Mouse (Mus musculus) kidney, postnatal 14 days (tissue): ENCODE measurements around the gene Slc4a1ap.
"Not testable (repeated sequence)": the region's sequence is repeated elsewhere in the genome, so short reads cannot be mapped to it uniquely, and the experiment has no call there.

Source experiments
- DNase-seq: peaks from one replicate; pipeline ENCODE4 v3.0.0; 2022; ENCODE audit warnings: mixed read lengths

The Slc4a1ap gene

DNA sequence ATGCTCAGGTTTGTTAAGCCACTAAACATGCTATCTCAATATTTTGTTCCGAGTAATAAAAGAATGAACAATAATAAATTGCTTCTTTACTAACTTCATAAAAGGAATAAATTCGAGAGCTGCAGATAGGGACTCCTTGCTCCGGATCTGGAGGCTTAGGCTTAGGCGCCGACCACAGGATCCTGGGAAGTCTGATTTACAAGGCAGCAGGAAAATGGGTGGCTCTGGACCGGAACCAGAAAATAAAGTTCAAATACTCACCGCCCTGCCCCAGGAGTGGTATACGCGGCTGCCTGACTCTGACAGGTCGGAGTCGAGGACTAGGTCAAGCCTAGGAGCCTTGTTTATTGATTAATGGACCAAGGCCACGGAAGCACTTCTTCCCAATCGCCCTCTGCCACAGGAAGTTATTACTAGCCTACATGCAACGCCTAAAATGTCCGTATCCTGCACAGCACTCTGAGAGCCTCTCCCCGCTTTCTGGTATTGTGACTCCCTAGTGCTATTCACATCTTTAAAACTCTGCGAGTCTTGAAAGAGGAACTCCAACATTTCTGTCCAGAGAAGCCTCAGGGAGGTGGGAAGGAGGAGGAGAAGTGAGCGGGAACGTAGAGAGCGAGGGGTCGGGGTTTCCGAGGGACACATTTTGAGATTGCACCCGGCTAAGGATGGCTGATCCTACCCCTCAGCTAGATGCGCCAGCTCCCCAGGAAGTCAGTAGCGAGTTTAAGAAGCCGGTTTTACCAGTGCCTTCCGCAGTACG lies at the start of gene Slc4a1ap:
Gene Slc4a1ap, plus strand, starts transcription at position 642 of the 763 bp plus-strand sequence.
- DNase-seq, result peak; percentile 82

DNA sequence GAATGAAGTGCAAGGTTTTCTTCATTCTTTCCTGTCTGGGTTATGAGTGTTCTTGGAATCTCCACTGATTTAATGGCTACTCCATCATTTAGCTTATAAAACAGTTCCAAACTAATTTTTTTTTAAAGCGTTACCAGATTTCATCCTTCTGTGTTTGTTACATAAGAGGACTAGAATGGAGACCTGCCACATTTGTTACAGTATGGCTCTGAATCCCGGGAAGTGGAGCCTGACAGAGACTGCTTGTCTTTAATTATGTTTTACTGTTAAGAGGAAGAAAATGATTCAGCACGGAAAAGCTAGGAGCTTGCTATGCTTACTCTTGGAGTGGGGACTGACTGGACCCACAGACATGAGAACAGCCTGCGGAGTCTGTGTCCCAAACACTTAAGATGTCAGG lies 46.3 kb upstream of the Slc4a1ap start:
- DNase-seq, result no peak

DNA sequence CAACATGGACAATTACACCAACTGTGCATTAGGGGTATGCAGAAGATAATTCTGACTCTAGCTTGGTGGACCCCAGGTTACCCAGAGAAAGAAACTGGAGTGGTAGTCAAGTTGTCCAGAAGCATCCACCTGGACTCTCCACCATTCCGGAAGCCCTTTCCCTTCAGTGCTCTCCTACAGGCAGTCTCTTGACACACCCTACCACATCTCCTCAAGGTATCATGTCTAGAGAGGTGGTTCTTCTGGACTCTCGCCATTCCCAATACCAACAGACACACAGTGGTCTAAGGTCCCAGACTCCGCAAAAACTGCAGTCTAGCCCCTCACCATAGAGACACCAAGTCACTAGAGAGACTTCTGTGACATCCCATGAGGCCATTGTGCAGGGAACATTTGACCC lies 41.4 kb upstream of the Slc4a1ap start, which contains the start of gene 4930548H24Rik:
Gene 4930548H24Rik, plus strand, starts transcription at position 301 of the 400 bp plus-strand sequence.
- DNase-seq, result no peak

DNA sequence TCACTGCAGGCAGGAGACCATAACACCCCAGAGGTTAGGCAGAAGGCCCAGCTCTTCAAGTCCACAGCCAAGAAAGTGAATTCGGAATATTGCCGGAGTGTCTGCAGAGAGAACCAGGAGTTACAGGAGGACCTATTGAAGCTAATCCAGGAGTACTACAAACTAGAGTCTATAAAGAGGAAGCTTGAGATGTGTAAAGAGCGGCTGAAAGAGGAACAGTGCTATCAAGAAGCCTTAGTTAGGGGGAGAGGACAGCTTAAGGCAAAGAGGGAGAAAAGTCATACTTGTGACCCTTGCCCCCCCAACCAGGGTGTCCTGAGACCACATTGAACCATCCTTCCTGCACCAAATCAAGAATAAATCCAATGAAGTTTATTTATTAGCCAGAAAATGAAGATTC lies 38.9 kb upstream of the Slc4a1ap start:
- DNase-seq, result no peak

DNA sequence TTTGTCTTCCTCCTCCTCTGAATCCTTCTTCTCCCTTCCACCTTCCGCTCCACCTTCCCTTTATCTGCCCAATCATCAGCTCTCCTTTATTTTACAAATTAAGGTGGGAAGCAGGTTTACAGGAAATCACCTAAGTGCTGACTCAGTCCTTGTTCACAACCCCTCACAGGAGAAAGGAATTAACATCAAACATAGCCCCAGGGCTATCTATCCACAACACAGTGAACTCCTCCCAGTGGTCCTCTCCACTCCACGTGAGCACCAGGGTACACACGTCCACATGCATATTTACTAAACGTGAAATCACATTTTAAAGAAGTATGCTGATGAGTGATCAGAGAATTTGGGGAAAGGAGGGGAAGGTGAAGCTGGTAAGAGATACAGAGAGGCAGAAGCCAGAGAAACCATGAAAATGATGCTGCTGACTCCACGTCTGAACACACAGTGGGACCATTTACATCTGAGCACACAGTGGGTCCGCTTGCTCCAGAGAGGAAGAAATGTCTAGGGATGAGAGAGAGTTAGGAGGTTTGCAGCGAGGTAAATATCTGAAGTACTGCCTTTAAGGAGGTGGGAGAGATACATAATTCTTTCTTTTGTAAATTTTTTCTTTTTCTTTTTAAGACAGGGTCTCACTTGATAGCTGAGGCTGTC lies 37.6 kb upstream of the Slc4a1ap start:
- no peak for DNase-seq

DNA sequence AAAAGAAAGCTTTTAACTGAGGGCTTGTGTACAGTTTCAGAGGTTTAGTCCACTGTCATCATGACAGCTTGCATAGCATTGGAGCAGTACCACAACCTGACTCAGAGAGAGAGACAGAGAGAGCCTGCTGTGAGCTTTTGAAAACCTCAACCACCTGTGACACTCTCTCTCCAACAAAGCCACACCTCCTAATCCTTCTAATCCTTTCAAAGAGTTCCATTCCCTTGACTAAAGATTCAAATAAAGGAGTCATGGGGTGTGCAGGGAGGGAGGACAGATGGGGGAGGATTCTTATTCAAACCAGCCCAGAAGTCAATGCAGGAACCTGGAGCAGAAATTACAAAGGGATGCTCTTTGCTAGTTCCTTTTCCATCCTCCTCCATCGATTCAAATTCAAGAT lies 34.8 kb upstream of the Slc4a1ap start:
- no peak for DNase-seq

DNA sequence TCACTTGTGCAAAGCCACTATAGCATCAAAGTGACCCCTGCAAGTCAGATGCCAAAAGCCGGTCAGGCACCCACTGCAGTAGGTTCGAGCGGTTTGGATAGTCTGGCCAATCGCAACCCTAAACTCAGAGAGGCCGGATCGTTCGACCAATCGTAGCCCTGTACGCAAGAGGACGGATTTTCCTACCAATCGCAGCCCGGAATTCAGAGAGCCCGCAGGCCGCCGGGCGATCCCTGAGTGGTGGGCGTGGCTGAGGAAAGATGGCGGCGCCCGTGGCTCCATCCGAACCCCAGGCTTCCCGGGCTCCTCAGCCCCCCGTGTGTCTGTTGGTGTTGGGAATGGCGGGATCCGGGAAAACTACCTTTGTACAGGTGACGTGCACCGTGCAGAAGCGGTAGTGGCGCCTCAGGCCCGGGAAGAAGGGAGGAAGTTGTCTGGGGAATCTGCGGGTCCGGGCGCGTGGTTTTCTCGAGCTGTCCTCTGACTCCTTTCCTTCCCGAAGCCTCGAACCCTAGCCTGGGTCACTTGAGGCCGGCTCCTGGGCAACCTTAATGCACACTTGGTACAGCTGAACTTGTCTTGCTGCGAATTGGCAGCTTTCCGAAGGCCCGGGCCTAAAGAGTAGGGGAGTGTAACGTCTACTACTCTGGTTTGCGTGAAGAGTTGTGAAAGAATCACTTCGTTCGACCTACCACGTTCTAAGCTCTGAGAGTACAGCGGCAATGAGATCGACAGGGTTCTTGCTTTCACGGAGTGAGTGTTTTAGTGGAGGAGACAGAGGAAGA lies 32.1 kb upstream of the Slc4a1ap start, which contains the start of gene Gpn1:
Gene Gpn1, plus strand, starts transcription at position 229 of the 785 bp plus-strand sequence.
- peak; percentile 93 for DNase-seq

DNA sequence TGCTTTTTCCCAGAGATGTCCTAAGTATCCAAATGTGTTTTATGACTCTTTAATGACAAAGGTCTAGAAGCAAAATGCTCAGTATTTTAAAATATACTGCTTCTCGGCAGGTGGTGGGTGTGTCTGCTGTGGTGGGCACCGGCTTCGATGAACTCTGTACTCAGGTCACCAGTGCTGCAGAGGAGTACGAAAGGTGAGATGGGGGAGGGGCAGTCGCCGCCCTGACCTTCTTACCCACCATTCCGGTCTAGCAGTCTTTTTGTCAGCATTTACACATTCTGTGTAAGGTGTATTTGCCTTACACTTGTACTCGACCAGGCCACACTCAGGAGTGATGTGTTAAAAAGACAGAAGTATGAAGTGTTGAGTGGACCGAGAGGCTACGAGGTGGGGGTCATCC lies 22.0 kb upstream of the Slc4a1ap start:
- DNase-seq, result no peak

DNA sequence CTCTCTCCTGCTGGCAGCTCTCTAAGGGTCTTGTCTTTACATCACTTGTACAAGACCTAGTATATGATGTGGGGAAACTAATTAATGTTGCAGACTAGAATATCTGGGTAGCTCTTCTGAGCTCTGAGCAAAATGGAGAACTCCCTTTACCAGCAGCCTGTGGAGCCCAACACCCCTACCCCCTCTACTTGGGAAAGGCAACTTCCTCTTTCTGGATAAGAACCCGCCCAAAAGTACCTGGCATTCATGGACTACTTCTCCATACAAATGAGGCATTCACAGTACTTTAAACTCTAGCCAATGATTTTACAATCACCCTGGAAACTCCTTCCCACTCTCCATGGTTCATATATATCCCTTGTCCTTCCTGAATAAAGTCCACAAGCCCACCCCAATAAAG lies 14.3 kb upstream of the Slc4a1ap start:
- DNase-seq, result no peak

DNA sequence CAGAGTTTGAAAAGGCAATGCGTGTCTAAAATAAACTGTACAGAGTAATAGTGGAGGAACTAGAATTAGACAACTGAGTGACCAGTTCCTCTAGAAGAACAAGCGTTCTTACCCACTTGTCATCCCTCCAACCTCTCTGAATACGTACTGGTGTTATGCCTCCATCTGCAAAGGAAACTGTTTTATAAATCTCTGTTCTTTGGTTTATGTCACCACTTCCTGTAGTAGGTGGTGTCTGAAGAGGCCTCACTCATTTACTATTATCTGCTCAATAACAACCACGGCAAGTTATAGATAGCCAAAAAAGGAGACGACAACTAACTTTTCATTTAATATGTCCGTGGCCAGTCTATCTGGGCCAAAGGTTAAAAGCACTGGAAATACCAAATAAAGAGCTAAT lies 6.2 kb upstream of the Slc4a1ap start:
- DNase-seq, result no peak

DNA sequence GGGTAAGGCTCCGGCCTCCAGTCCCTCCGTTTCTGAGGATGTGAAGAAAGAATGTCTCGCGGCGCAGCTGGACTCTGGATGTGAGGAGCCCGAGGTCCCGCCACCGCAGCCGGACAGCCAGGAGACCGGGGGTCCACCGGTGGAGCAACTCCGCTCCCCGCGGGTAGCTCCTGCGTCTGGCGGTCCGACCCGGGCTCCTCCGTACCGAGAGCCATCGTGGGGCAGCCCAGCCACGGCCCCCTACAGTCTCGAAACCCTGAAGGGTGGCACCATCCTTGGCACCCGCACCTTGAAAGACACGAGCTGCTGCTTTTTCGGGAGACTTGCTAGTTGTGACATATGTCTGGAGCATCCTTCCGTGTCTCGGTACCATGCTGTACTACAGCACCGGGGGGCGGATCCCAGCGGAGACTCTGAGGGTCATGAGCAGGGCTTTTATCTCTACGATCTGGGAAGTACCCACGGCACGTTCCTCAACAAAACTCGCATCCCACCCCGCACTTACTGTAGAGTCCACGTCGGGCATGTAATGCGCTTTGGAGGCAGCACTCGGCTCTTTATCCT lies 404 bp downstream of the Slc4a1ap start:
- no peak for DNase-seq

DNA sequence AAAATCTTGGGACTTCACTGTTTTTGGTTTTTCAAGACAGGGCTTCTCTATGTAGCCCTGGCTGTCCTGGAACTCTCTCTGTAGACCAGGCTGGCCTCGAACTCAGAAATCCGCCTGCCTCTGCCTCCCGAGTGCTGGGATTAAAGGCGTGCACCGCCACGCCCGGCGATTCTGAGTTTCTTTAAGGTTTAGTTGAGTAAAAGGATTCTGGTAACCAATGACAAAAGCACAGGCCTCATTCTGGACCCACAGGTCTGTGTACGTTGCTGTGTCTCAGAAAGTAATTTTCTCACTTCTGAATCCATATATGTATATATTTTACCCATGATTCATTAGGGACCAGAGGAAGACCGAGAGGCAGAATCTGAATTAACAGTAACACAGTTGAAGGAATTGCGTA lies 912 bp downstream of the Slc4a1ap start, which contains the start of gene Supt7l:
Gene Supt7l, minus strand, starts transcription at position 101 of the 400 bp plus-strand sequence.
- not testable (repeated sequence) for DNase-seq

DNA sequence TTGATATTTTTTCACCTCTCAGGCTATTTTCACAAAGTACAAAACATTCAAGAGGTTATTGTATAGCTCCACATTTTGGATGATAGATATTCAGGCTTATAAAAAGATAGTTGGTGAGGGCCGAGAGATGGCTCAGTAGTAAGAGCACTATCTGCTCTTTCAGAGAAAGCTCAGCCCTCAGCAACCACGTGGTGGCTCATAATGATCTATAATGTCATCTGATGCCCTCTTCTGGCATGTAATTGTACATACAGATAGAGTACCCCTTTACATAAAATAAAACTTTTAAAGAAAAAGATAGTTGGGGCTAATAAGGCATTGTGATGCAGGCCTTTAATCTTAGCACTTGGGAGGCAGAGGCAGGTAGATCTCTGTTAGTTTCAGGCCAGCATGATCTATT lies 1.8 kb downstream of the Slc4a1ap start:
- no peak for DNase-seq

DNA sequence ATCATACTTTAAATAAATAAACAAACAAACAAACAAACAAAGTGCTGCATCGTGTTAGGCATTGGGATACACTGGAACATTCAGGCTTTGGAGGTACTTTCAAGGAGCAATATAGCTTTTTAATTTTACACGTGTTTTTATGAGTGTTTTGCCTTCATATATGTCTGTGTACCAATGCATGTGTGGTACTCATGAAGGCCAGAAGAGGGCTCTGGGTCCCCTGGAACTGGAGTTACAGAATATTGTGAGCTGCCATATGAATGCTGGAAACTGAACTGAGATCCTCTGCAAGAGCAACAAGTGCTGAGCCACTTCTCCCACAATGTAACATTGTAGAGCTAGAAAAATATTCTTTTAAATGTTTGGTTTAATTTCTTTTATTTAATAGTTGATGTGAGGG lies 8.4 kb downstream of the Slc4a1ap start:
- no peak for DNase-seq

DNA sequence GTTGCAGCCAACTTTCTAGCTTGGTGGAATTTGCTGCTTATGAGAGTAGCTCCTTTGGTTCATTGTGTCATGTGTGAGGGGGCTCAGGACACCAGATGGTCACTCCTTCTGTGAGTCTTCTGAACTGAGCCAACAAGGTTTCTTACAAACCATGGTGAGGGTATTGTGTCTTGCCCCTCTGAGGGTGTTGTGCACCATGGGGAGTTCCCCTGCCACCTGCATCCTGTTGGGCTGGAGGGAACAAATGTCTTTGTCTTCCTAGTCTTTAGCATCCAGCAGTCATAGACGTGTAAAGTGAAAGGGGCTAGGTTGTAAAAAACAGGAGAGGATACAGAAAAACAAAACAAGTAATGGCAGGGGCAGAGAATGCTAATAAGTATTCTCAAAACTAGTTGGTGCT lies 32.6 kb downstream of the Slc4a1ap start:
- no peak for DNase-seq

DNA sequence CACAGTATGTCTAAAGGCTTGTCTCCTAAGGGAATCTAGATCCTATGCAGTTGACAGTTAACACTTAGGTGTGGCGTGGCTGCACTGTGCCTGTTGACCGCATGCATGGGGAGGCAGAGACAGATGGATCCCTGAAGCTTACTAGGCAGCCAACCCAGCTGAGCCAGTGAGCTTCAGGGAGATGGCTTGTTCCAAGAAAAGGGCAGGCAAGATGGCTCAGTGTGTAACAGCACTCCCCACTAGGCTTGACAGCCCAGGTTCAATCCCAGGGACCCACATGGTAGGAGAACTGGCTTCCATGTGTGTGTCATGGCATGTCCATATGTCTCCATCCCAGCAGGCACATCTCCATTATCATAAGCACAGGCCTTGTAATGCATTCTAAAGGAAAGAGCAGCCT lies 33.6 kb downstream of the Slc4a1ap start:
- no peak for DNase-seq

DNA sequence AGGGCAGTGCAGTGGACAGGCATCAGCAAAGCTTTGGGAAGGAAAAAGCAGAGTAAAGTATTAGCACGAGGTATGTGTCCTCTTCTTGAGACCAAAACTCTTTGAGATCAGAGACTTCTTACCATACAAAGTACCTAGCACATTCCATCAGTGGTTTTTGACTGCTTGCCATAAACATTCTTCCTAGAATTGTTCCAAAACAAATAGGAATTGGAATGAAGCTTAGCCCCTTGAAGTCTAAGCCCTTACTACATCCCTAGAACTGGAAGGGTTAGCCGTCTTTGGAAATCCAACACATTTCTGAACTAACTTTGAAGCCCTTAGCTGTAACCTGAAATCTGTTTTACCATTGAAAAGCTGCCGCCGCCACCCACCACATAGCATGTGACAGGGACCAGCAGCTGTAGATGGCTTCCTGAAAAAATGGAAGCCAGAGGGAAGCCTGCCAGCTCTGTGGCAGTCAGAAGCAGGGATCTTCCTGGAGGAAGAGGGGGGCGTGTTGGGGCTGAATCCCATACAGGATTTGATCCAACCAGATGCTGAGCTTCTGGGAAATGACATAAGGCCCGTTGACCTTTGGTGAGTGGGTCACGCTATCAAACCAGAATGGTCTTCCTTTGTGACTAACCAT lies 35.4 kb downstream of the Slc4a1ap start:
- peak; percentile 83 for DNase-seq

DNA sequence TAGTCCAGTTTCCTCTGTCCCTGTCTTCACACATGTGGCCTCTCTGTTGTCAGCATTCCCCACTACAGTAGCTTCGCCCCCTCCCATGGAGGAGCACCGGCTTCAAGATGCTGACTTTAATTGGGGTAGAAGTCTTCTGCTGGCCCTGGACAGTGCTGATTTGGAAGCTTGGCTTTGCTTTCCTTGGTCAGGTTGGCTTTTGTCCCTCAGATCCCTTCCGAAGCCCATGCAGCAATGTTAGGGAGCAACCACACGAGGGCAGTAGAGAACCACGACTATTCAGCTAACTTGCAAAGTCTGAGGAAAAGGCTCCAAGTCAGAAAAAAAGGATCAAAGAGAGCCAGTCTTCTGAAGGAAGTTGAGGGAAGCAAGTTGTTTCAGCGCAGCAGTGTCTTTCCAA lies 36.7 kb downstream of the Slc4a1ap start:
- DNase-seq, result peak; percentile 84

DNA sequence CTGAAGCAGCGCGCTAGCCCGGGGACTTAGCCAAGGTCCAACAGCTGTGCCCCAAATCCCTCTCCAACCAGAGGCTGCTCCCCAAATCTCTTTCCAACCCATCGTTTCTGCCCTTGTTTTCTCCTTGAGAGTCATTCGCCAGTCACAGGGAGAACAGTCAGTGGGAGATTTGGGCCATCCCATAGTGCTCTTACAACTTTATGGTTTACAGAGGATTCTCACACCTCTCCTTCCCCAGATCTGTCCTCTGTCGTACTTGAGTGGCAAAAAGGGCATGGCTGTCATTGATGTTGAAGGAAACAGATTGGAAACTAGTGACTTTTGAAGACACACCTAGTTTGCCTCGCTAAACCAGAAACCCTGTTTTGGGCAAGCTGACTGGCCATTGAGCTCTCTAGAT lies 37.1 kb downstream of the Slc4a1ap start:
- no peak for DNase-seq

DNA sequence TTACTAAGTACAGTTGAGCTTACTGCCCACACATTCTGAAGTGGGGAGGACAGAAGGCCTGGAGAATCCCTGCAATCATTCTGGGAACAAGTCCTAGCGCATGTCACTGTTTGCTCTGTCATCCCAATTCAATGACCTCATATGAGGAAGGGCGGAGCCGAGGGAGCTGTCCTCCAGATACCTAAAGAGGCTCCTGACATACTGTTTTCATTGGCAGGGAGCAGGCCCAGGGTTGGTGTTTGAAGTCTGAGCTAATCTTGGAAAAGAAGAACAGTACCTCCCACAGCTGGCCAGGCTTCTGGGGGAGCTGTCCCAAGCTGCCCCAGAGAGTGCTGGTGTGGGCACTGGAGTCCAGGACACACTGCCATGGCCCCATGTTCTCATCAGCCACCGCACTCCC lies 38.2 kb downstream of the Slc4a1ap start:
- no peak for DNase-seq

DNA sequence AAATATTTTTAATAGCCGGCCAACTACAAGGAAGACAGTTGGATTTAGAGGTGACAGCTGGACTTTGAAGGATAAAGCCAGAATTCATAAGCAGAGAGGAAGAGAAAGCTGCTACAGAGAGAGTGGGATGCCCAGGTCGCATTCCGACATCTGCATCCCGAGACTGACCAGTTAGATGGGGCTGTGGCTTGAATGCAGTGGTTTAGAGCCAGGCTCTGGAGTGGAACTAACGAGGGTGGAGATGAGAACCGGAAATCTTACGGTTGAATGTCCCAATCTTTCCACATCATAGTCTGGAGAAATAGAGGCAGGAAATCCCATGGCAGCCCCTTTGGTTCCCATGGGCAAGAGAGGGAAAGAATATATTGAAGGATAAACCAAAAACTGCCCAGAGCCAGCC lies 39.2 kb downstream of the Slc4a1ap start:
- no peak for DNase-seq

DNA sequence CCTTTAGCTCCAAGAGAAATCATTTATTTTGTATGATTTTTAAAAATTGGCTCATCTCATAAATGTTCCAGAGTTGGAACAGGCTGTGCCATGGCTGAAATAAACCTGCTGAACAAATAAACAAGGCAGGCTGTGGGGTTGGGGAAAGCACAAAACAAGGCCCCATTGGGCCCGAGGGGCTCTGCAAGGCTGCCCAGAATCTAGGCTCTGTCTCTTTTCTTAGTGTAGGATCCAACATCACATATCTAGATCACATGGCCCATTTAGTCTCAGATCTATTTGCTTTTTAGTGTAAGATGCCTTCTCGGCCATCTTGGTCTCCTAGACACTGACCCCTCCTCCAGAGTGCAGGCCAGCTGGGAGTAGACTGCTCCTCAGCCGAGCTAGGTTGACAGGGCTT lies 39.7 kb downstream of the Slc4a1ap start:
- no peak for DNase-seq
